Mouse (Mus musculus) ES-Bruce4 (cell line): ENCODE data around the gene Pfkp. TPM values are rescaled to one million over a fixed set of nuclear protein-coding genes. Genes with fewer than 3 reads are reported as not detected.

Experiments used
- H3K27ac ChIP-seq: 2 replicates; pipeline ENCODE4 v1.5.1; 2012; ENCODE audit warnings: low read length, inconsistent platforms; ENCODE audit not compliant: insufficient read depth
- H3K27me3 ChIP-seq: 2 replicates; pipeline ENCODE4 v1.6.1; 2012; ENCODE audit warnings: mild to moderate bottlenecking, low read length, inconsistent platforms; ENCODE audit not compliant: control insufficient read depth, poor library complexity, insufficient read depth, severe bottlenecking
- H3K36me3 ChIP-seq: 2 replicates; pipeline ENCODE4 v1.6.1; 2012; ENCODE audit warnings: inconsistent platforms, mild to moderate bottlenecking, low read length, moderate library complexity; ENCODE audit not compliant: control insufficient read depth, poor library complexity, insufficient read depth, severe bottlenecking
- H3K4me1 ChIP-seq: one replicate; pipeline ENCODE4 v1.8.1; 2011; ENCODE audit warnings: low read length; ENCODE audit not compliant: control insufficient read depth, insufficient read depth
- H3K4me3 ChIP-seq: 2 replicates; pipeline ENCODE4 v1.5.1; 2011; ENCODE audit warnings: low read depth, mild to moderate bottlenecking, low read length
- H3K9ac ChIP-seq: 2 replicates; pipeline ENCODE4 v1.6.1; 2012; ENCODE audit warnings: low read depth, mild to moderate bottlenecking, inconsistent platforms; ENCODE audit not compliant: poor library complexity, severe bottlenecking
- H3K9me3 ChIP-seq: replicated peaks from 2 replicates; pipeline ENCODE4 v1.6.1; 2012; ENCODE audit warnings: mild to moderate bottlenecking, low read length, inconsistent platforms; ENCODE audit not compliant: control insufficient read depth, poor library complexity, insufficient read depth, severe bottlenecking
- CTCF ChIP-seq: IDR thresholded peaks from one replicate; pipeline ENCODE4 v1.8.1; 2011; ENCODE audit warnings: low read depth, low read length
- POLR2A ChIP-seq: IDR thresholded peaks from one replicate; pipeline ENCODE4 v1.8.1; 2011; ENCODE audit warnings: low read length; ENCODE audit not compliant: insufficient read depth
- polyA plus RNA-seq: library from polyadenylated mRNA; stranded (reverse); fragments of >200 nt; gene quantifications from 2 replicates; pipeline ENCODE4 v1.2.4, GENCODE M21; 2011; ENCODE audit warnings: low read depth; ENCODE audit not compliant: missing spikeins, insufficient read depth, insufficient read length

Gene Pfkp
- polyA plus RNA-seq, 1 experiment: 108 TPM

GRCm38 (mm10) chr13:6532683-6533082 is 115.9 kb downstream of the Pfkp start:
- no peaks in the 10 kb centered on the region for H3K27me3 ChIP-seq
- H3K4me3 ChIP-seq: no peak overlapping the region
- no peak overlapping the region for H3K27ac ChIP-seq
- H3K9ac ChIP-seq: no peak overlapping the region
- peak; percentile 40 for TF ChIP-seq CTCF
- TF ChIP-seq POLR2A: no peak
- no peaks in the 10 kb centered on the region; the same call in 1 of the 2 replicates for H3K9me3 ChIP-seq
- no peaks in the 10 kb centered on the region for H3K36me3 ChIP-seq
- no peaks in the 10 kb centered on the region for H3K4me1 ChIP-seq

Other genes starting within 250 kb of the Pfkp start
- 110 and 115 TPM in 2 replicates for gene Pitrm1, start 100.6 kb downstream of the Pfkp start, polyA plus RNA-seq